Mouse (Mus musculus) frontal cortex, postnatal 14 days (tissue): ENCODE data around the gene Gpx2.

Experiments used
- DNase-seq, 2 experiments: peaks; one replicate each; pipeline ENCODE4 v3.0.0; 2022; ENCODE audit warnings: low spot score in 2 of 2

Gene Gpx2

DNA sequence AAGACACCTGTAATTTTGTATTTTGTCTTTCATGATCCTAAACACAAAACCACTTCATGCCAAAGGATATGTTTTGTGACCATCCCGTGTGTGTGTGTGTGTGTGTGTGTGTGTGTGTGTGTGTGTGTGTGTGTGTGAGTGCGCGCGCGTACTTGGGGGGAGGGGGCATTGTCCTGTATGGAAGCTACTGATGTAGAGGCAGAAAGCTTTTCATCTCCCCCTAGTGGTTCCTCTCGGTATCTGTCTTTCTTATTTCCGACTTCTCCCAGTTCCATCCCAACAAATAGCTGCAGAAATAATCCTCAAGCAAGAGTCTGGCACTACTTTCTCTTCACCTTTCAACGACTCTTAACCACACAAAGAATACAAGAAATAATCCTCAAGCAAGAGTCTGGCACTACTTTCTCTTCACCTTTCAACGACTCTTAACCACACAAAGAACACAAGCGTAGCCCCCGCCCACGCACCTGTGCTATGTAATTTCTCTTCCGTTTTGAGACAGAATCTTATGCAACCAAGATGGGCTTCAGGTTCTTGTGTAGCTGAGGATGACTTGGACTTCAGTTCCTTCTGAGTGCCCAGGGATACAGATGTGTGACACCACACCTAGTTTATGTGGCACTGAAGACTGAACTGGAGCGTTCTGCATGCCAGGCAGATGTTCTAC is 42.6 kb downstream of the Gpx2 start:
- DNase-seq, result no peak

DNA sequence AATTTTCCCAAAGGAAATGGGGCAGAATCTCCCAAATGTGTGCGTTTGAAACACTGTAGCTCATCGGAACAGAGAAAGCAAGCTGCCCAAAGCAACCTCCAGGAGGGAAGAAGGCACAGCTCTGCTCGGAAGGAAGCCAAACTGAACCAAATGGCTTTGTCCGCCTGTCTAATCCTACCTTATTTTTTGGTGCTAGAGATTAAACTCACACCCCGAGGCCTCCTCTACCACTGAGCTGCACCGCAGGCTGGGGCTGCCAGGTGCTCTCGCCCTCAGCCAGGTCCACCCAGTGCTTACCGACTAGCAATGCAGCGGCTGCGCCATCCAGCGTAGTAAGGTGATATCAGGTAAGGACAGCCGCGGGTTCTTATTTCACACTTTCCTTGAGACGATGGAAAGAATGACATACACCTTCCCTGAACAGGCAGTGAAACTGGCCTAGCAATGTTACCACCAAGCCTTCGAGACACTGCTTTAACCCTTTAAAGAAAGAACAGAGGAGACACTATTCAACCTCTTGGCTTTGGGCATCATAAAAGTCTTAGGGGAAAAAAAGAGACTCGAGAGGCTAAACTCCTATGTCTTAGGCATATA is 44.4 kb downstream of the Gpx2 start:
- DNase-seq, result no peak
